Mouse (Mus musculus) liver, embryonic 18 days (tissue): ENCODE results near the gene Ubb. TPM values are rescaled to one million over a fixed set of nuclear protein-coding genes. Genes with fewer than 3 reads are reported as not detected.

ENCODE experiments used
- polyA plus RNA-seq: library from polyadenylated mRNA; depleted of rRNA; stranded (reverse); fragments of >200 nt; gene quantifications from 2 replicates; pipeline ENCODE4 v1.2.3, GENCODE M21; 2012; rRNA removed

Gene Ubb
- 1,063 and 1,080 TPM in 2 replicates for polyA plus RNA-seq

DNA sequence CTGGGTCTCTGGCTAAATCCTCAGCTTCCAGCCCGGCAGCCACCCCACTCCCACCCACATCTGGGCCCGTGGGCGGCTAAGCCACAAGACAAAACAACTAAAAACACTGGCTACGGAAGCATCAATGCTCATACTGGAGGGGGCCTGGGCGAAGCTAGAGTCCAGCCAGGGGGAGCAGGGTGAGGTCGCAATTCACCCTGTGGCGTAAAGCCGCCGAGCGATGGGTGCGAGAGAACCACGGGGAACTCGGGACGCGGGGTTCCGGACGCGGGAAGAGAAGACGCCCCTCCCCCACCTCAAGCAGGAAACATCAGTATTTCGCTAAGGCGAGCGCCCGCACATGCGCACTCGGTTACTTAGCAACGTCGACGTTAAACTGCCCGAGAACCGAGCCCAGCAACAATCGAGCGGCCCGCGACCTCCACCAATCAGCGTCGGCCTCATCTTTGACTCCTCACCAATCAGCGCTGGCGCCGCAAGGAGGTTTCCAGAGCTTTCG lies at the start of gene Ubb:
Gene Ubb, plus strand, starts transcription at position 445 of the 499 bp plus-strand sequence.

DNA sequence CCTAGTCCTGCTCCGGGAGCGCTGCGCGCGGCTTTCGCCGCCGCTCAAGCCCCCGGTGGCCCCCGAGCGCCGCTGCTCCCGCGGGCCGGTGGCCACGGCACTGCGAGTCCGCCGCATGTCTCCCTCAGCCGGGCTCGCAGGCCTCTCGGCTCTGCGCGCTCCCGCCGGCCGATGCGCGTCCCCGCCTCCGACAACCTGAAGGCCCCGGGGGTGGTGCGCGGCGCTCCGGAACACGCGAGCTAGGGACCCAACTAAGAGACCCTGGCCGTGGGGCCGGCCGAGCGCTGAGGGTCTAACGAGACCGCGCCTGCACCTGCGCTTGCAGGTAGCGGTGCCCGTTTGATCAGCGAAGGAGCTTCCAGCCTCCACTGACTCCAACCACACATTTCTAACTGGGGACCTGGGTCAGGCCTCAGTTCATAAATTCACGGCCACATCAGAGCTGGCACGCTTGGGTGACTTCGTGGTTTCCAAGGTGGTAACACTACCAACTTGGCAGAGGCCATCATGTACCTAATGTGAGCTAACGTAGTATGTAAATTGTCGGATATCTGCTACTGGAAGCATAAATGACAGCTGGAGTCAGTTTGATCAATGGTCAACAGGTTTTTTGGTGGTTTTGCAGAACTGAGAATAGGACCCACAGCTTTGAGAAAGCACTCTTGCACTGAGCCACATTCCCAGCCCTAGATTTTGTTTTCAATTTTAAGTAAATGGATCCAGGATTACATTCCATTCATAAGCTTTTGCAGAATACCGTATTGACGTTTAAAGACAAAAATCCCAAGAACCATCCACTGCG lies 11.7 kb upstream of the Ubb start, which contains the start of gene Cenpv:
Gene Cenpv, minus strand, starts transcription at position 173 of the 802 bp plus-strand sequence.

DNA sequence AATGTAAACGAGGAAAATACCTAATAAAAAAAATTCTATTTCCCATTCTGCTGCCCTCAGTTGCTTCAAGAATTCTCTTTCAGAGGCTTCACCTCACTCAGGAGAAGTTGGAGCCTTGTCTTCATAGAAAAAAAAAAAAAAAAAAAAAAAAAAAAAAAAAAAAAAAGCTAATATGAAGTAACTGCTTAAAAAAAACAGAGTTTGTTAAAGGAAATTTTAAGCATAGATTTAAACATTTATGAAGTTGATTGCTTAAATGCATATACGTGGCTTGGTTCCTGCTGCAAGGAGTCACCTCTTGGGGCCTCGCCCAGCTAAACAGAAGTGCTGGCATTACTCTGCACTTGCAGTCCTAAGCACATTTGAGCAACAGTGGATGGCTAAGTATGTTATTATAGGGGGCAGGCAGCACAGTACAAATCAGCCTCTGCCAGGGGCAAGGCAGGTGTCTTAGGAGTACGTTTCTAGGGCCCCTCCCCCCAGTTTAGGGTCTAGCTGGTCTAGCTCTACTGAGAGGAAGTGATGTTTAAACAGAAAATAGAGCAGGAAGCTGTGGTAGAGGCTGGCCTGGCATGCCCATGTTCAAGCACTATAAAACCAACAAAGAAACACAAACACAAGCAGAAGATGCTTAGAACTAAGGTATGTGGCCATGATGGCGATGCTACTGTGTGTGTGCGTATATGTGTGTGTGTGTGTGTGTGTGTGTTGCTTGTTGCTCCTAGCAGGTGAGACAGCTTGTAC lies 23.2 kb downstream of the Ubb start, which contains the start of gene Trpv2:
Gene Trpv2, plus strand, starts transcription at position 528 of the 744 bp plus-strand sequence.

Other genes with a start within 250 kb of the Ubb start
- gene Pigl, start 92.7 kb upstream of the Ubb start, polyA plus RNA-seq, result 2.4 and 2.6 TPM in 2 replicates
- gene Ncor1, start 92.6 kb upstream of the Ubb start, polyA plus RNA-seq, result 31.6 and 34.4 TPM in 2 replicates
- 18.4 and 19.0 TPM in 2 replicates for gene Cenpv, start 11.9 kb upstream of the Ubb start, polyA plus RNA-seq
- gene Trpv2, start 23.3 kb downstream of the Ubb start, polyA plus RNA-seq, result 4.1 and 4.3 TPM in 2 replicates
- gene Lrrc75a, start 97.4 kb downstream of the Ubb start, polyA plus RNA-seq, result 1.7 and 2.2 TPM in 2 replicates
- 11.8 and 13.4 TPM in 2 replicates for gene Mmgt2, start 97.5 kb downstream of the Ubb start, polyA plus RNA-seq
- gene Zfp287, start 180.7 kb downstream of the Ubb start, polyA plus RNA-seq, result 0.27 and 0.30 TPM in 2 replicates
- gene Gm10428, start 201.9 kb downstream of the Ubb start, polyA plus RNA-seq, result not detected in 2 replicates
- 0.41 and 0.43 TPM in 2 replicates for gene Zfp286, start 238.3 kb downstream of the Ubb start, polyA plus RNA-seq